Mouse (Mus musculus) mature B cell (primary cell): ENCODE data around the gene Clec10a.

Experiments
- in situ Hi-C: fragments of 300-500 bp; cut with MboI; formaldehyde crosslinking; loops from 2 replicates; pipeline ENCODE4 v1.14.3; 2019

Clec10a gene

DNA sequence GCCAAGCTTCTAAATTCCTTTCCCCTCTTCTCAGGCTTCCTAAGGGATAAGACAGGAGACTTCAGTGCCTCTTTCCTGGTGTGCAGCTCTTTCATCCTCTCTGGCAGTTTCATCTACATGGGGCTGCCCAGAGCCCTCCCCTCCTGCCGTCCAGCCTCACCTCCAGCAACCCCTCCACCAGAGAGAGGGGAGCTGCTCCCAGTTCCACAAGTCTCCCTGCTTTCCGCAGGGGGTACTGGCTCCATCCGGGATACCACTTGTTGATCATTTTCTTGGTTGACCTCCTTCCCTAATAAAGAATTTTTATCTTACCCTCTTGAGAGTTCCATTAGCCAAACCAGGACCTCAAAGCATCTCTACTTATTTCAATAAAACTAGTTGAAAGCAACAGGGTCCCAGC lies 60.1 kb downstream of the Clec10a start:
- in situ Hi-C loops = no loop called here

DNA sequence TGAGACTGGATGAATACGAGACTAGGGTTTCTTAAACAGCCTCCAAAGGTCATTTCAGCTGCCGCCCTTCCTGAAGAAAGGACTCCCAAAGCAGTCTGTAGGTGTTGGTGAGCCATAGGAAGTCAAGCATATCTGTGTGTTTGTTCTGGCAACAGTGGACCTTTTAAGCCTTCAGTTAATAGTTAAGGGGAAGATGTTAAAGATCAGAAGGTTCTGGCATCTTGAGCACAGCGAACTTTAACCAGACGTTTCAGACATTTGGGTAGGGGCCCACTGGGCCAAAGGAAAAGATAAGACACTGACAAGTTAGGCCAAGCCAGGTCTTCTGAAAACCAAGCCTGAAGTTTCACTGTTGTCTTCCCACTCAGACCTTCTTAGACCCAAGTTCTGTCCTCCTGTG lies 62.0 kb downstream of the Clec10a start:
- in situ Hi-C loops = no loop called here

- in situ Hi-C loops = no loop called here
These were observed 62.9 kb downstream of the Clec10a start for GRCm38 (mm10) chr11:70218741-70219470.

DNA sequence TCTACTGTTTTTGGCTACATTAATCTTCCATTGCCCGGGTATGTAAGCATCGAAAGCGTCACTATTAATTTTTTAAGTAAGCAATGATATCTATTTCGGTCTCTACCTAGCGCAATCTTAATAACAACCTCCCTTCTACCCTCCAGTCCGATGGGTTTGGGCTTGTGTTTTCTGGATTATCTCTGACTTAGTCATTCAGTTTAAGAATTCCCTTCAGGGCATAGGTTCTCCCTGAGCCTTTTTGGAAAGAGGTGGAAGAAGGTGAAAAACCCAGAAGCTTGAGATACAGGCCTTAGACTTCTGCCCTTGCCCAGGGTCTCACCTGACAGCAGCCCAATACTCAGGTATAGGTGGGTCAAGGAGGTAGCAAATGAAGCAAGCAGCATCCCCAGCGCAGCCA lies 63.9 kb downstream of the Clec10a start:
- in situ Hi-C loops = no loop called here

- in situ Hi-C loops = no loop called here
These were observed 64.3 kb downstream of the Clec10a start for GRCm38 (mm10) chr11:70220323-70220722.
